Mouse (Mus musculus): ENCODE results near the gene Vapb. TPM values are rescaled to one million over a fixed set of nuclear protein-coding genes. Genes with fewer than 3 reads are reported as not detected.

Vapb gene
- 37.6 TPM for polyA plus RNA-seq (2017; shearing (Covaris generic))

DNA sequence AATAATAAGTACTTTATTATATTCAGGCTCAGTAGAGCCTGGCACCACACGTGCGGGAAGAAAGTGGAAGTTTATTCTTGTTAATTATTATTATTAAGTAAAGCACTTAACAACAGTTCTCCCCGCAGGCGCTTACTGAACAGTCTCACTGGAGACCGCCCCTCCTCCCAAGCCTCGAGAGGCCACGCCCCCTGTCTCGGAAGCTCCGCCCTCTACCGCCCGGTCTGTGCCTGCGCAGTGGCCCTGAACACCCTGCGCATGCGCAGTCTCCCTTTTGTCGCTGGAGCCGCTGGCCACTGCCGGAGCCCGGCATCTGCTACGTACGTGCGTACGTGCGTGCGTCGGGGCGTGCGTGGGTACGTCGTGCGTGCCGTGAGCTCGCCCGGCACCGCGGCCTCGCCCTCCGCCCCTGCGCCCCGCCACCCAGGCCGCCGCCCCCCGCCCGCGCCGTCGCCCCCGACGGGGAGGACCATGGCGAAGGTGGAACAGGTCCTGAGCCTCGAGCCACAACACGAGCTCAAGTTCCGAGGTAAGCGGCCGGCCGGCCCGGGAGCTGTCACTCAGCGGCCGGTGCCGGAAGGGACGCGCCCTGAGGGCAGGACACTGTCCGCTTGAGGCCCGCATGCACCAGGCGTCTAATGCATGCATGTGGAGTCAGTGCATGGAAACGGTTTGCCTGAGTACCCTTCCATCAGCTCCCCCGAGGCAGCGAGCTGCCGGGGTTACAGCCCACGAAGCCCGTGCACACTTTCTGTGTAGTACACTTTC lies at the start of gene Vapb:
TSS of gene Vapb (plus strand) at position 290 of the 768 bp plus-strand sequence.

DNA sequence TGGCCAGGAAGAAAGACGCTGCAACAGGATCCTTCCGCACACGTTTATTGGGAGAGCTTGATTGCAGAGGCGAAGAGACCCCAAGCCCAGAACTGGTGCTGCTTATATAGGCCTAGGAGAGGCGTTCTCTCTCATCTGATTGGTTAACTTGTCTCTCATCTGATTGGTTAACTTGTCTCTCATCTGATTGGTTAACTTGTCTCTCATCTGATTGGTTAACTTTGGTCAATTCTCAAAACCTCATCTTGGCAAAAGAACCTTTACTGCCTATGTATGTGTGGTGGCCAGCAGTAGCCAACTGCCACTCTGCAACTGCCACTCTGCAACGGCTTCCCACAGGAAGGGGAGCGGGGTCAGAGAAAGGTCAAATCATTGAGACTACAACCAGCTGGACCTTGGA lies 18.2 kb upstream of the Vapb start, which contains the start of gene 1700010B08Rik:
TSS of gene 1700010B08Rik (plus strand) at position 301 of the 400 bp plus-strand sequence.

Other genes starting within 250 kb of the Vapb start
- not detected for gene 1700021F07Rik, start 214.9 kb upstream of the Vapb start, polyA plus RNA-seq (2017; shearing (Covaris generic))
- not detected for gene Ankrd60, start 159.1 kb upstream of the Vapb start, polyA plus RNA-seq (2017; shearing (Covaris generic))
- gene Rab22a, start 77.8 kb upstream of the Vapb start, polyA plus RNA-seq (2017; shearing (Covaris generic)): 45.4 TPM
- gene 1700010B08Rik, start 18.1 kb upstream of the Vapb start, polyA plus RNA-seq (2017; shearing (Covaris generic)): not detected

Measured in effector memory CD4-positive, alpha-beta T cell, adult 5 months (primary cell).